Mouse (Mus musculus) heart, embryonic 13.5 days (tissue): Measurements from ENCODE around the gene Fut9. TPM values are rescaled to one million over a fixed set of nuclear protein-coding genes. Genes with fewer than 3 reads are reported as not detected.

Experiments used
- ATAC-seq: fragments of 200-750 bp; cut with Nextera tagmentation; 2 replicates; pipeline ENCODE4 v1.8.0; 2017; ENCODE audit warnings: moderate TSS enrichment; ENCODE audit not compliant: insufficient number of reproducible peaks, low FRiP score, low TSS enrichment; ENCODE audit errors: extremely low read depth
- H3K27ac ChIP-seq: fragments of 300-500 bp; sonication (generic); replicated peaks from 2 replicates; pipeline ENCODE4 v1.5.1; 2015; ENCODE audit warnings: moderate library complexity, mild to moderate bottlenecking, inconsistent platforms
- H3K27me3 ChIP-seq: fragments of 300-500 bp; sonication (generic); replicated peaks from 2 replicates; pipeline ENCODE4 v1.6.1; 2015; ENCODE audit warnings: mild to moderate bottlenecking, inconsistent platforms
- H3K36me3 ChIP-seq: fragments of 300-500 bp; sonication (generic); 2 replicates; pipeline ENCODE4 v1.6.1; 2015; ENCODE audit warnings: mild to moderate bottlenecking, inconsistent platforms
- H3K4me1 ChIP-seq: fragments of 300-500 bp; sonication (generic); 2 replicates; pipeline ENCODE4 v1.6.1; 2015; ENCODE audit warnings: inconsistent platforms
- H3K4me2 ChIP-seq: fragments of 300-500 bp; sonication (generic); 2 replicates; pipeline ENCODE4 v1.6.1; 2015; ENCODE audit warnings: inconsistent platforms, mild to moderate bottlenecking, moderate library complexity
- H3K4me3 ChIP-seq: fragments of 300-500 bp; sonication (generic); 2 replicates; pipeline ENCODE4 v1.5.1; 2015; ENCODE audit warnings: moderate library complexity, mild to moderate bottlenecking, inconsistent platforms
- H3K9ac ChIP-seq: fragments of 300-500 bp; sonication (generic); 2 replicates; pipeline ENCODE4 v1.6.1; 2015; ENCODE audit warnings: inconsistent platforms, mild to moderate bottlenecking, moderate library complexity
- H3K9me3 ChIP-seq: fragments of 300-500 bp; sonication (generic); 2 replicates; pipeline ENCODE4 v1.6.1; 2016; ENCODE audit warnings: inconsistent platforms
- WGBS: fragments of 180-500 bp; shearing (Covaris S2); methylation state at CpG from one replicate; pipeline ENCODE4 v1.1.7; 2015; ENCODE audit warnings: mixed read lengths; 5-methylcytosine and 5-hydroxymethylcytosine counted together
- polyA plus RNA-seq: library from polyadenylated mRNA; unstranded; fragments of >200 nt; fragmentation: Nextera tagmentation; extraction: Ambion mirVana; gene quantifications from 2 replicates; pipeline ENCODE4 v1.2.1, GENCODE M21; 2015

Fut9 gene
- polyA plus RNA-seq, 1 experiment from 2014 or later, result 0.05 TPM

DNA sequence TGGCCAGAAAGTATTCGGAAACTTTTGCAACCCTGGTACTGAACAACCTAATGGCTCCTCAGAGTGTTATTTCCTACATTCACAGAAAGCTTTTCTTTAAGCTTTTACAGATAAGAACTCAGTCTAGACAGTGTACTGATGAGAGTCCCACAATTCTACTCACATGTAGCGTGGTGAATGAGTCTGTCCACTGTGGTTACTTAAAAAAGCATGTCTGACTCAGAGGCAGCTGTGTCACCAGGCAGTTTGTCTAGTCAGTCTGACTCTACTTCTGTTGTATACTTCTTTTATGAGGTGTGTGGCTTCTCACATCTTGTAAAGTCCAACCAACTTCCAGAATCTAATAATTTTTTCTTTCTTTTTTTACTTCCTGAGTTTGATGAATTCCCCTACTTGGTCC lies 154.5 kb downstream of the Fut9 start:
- Histone ChIP-seq H3K9ac (no peak overlapping the region), H3K4me1 (no peaks in the 10 kb centered on the region), H3K9me3 (no peaks in the 10 kb centered on the region), H3K27ac (no peak overlapping the region), H3K27me3 (no peaks in the 10 kb centered on the region), H3K4me2 (no peak overlapping the region), H3K4me3 (no peak overlapping the region), H3K36me3 (no peaks in the 10 kb centered on the region)
- WGBS, result 61% methylated on average over 2 of the region's 2 CpGs
- ATAC-seq, result no peak

DNA sequence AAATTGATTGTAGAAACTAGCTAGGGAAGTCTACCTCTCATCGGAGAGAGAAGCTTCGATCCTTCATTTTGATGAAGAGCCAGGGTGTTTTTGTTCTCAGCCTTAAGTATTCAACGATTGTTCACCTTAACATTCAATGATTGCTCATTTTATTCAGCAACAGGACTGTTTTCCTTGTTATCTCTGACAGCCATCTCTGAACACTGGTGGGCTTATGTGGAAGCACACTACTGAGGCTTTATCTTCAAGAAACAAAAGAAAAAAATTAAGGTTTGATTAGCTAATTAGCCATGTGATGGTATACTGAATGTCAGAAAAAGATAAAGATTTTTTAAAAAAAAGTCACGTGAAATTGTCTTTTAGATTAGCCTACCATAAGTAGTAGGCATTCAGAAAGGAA lies 158.1 kb downstream of the Fut9 start:
- Histone ChIP-seq H3K36me3 (no peaks in the 10 kb centered on the region), H3K4me2 (no peak overlapping the region), H3K4me1 (no peaks in the 10 kb centered on the region), H3K27me3 (no peaks in the 10 kb centered on the region), H3K9ac (no peak overlapping the region), H3K27ac (no peak overlapping the region), H3K4me3 (no peak overlapping the region), H3K9me3 (no peaks in the 10 kb centered on the region)
- ATAC-seq, result no peak
- 82% methylated on average over 4 of the region's 4 CpGs for WGBS

DNA sequence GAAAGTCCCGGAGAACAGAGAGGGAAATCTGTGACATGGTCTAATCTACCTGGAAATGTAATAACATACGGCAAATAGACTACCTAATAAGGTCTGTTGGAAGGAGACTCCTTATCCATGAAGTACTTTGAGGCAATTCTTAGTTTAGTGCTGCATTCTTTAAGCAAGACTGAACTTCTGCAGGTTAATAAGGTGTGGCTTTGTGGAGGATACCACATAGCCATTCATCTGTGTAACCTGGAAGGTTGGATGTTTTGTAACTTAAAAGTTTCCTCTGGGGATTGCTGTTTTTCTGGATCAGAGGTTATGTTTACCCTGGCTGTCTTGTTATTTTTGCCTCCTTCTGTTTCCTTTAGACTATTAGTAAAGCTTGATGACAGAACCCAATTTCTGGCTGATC lies 166.8 kb downstream of the Fut9 start:
- H3K4me3 ChIP-seq, result no peak overlapping the region
- no peak for ATAC-seq
- H3K9me3 ChIP-seq, result no peaks in the 10 kb centered on the region
- no peak overlapping the region for H3K27ac ChIP-seq
- WGBS, result 69% methylated on average over 2 of the region's 2 CpGs
- H3K9ac ChIP-seq, result no peak overlapping the region
- H3K27me3 ChIP-seq, result no peaks in the 10 kb centered on the region
- no peaks in the 10 kb centered on the region for H3K36me3 ChIP-seq
- H3K4me1 ChIP-seq, result no peaks in the 10 kb centered on the region
- H3K4me2 ChIP-seq, result no peak overlapping the region

DNA sequence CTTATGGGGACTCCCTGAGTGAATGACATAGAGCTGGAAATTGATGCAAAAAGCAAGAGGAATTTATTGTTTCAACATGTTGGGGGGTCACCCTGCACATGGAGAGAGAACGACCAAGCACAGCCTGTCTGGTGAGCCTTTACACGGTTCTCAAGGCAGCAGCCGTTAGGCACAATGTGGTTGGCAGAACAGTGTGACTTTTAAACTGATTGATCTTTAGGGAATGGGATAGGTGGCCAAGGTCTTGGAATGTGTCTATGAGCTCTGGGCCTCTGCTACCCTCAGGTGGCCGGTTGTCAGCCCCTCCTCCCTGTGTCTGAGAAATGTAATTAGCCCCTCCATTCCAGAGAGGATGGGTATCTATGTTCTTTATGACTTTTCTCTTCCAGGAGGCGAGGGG lies 171.9 kb downstream of the Fut9 start:
- 67% methylated on average over 5 of the region's 5 CpGs for WGBS
- Histone ChIP-seq H3K36me3 (no peaks in the 10 kb centered on the region), H3K9ac (no peak overlapping the region)

DNA sequence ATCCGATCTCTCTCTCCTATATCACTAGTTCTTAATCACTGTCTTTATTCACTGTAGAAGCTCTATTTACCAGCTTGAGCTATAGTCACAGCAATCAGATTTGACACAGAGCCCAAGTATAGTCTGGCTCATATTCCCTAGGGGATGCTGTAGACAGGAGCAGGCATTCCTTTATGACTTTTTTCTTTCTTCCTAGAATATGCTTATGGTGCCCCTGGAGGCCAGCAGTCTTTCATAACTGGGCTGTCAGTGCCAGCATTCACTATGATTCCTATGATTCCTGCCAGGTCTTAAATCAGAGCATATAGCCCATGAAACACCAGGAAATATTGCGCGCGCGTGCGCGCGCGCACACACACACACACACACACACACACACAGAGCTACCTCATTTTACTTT lies 172.6 kb downstream of the Fut9 start:
- Histone ChIP-seq H3K27me3 (no peaks in the 10 kb centered on the region), H3K4me3 (no peak overlapping the region), H3K9ac (no peak overlapping the region), H3K4me1 (no peaks in the 10 kb centered on the region), H3K27ac (no peak overlapping the region), H3K4me2 (no peak overlapping the region), H3K9me3 (no peaks in the 10 kb centered on the region), H3K36me3 (no peaks in the 10 kb centered on the region)
- whole genome bisulfite sequencing, result 94% methylated on average over 9 of the region's 9 CpGs
- no peak for ATAC-seq

More for the DNA sequence above, 171.9 kb downstream of the Fut9 start:
- no peaks in the 10 kb centered on the region for H3K9me3 ChIP-seq
- ATAC-seq, result no peak
- no peak overlapping the region for H3K27ac ChIP-seq
- no peaks in the 10 kb centered on the region for H3K27me3 ChIP-seq
- H3K4me2 ChIP-seq, result no peak overlapping the region
- H3K4me1 ChIP-seq, result no peaks in the 10 kb centered on the region
- no peak overlapping the region for H3K4me3 ChIP-seq

DNA sequence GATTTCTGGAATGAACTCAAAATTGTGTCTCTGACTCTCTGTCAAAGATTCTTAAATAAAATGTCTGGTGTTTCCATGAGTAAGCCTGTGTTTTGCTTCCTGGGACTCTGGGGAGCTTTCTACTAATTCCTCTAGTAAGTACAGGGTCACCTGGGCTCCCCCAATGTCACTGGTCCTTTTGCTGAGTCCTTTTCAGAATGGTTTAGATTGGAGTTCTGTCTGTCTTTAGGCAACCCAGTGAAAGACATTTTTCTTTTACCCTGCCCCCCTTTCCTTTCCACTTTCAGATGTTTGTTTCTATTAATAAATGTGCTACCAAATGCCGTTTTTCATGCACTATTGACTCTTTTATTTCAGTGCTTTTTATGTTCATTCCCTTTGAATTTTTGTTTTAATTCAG lies 173.0 kb downstream of the Fut9 start:
- H3K27me3 ChIP-seq, result no peaks in the 10 kb centered on the region
- no peak overlapping the region for H3K4me2 ChIP-seq
- WGBS, result 49% methylated on average over 1 of the region's 1 CpGs
- H3K4me1 ChIP-seq, result no peaks in the 10 kb centered on the region
- no peak overlapping the region for H3K4me3 ChIP-seq
- ATAC-seq, result no peak
- no peaks in the 10 kb centered on the region for H3K36me3 ChIP-seq
- no peak overlapping the region for H3K9ac ChIP-seq
- no peak overlapping the region for H3K27ac ChIP-seq
- no peaks in the 10 kb centered on the region for H3K9me3 ChIP-seq

DNA sequence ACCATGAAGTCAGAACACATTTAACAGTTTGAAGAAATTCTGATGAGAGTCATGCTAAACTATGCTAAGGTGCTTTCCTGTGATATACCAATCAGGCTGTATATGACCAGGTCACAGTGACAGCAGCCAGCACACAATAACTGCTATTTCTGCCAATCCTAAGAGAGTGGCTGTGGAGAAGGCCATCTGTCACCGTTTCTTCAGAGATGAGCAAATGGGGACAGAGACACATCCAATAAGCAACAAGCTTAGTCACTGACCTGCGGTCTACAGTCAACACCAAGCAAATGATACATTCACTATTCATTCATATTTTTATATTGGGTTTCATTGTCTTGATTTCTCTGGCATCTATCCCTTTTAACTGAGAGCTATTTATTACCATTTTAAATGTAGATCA lies 176.9 kb downstream of the Fut9 start:
- WGBS, result 84% methylated on average over 2 of the region's 2 CpGs
- H3K36me3 ChIP-seq, result no peaks in the 10 kb centered on the region
- no peak for ATAC-seq
- H3K27me3 ChIP-seq, result no peaks in the 10 kb centered on the region
- H3K27ac ChIP-seq, result no peak overlapping the region
- H3K9ac ChIP-seq, result no peak overlapping the region
- H3K4me1 ChIP-seq, result no peaks in the 10 kb centered on the region
- no peaks in the 10 kb centered on the region for H3K9me3 ChIP-seq
- no peak overlapping the region for H3K4me2 ChIP-seq
- H3K4me3 ChIP-seq, result no peak overlapping the region

DNA sequence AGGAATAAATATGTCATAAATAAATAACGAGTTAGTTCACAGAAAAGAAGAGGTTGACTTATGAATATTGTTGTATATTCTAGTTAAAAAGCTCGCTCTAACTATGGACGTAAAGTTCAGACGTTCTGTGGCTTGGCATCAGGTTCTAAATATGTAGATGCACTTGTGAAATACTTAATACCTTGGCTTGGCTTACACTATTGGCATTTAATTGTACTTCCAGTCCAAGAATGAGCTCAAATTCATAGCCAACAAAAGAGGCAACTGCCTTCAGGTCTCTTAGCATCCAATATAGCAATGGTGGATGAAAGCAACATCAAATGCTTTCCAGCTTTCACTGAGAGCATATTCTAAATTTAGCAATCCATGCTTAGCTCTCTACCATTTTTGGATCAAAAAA lies 182.7 kb downstream of the Fut9 start:
- WGBS, result 73% methylated on average over 4 of the region's 4 CpGs
- H3K27me3 ChIP-seq, result no peaks in the 10 kb centered on the region
- ATAC-seq, result no peak
- no peaks in the 10 kb centered on the region for H3K9me3 ChIP-seq
- H3K4me3 ChIP-seq, result no peak overlapping the region
- no peak overlapping the region for H3K9ac ChIP-seq
- H3K27ac ChIP-seq, result no peak overlapping the region
- H3K4me2 ChIP-seq, result no peak overlapping the region
- no peaks in the 10 kb centered on the region for H3K36me3 ChIP-seq
- H3K4me1 ChIP-seq, result no peaks in the 10 kb centered on the region

DNA sequence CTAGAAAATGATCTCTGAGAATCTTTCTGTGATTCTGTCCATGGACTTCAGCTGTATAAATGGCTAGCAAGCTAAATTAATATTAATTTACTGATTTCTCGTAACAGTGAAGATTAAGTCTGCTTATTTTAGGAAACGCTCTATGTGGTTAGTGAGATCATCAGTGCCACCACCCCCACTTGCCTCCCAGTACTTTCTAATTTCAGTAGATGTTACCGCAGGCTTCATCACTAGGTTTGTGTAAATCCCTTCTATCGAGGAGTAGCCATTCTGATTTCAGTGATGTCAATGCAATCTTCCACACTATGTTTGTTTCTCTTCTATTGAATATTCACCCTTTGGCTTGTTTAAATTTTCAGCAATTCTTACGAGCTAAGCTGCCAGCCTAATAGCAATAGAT lies 186.6 kb downstream of the Fut9 start:
- Histone ChIP-seq H3K4me2 (no peak overlapping the region), H3K36me3 (no peaks in the 10 kb centered on the region), H3K27ac (no peak overlapping the region), H3K4me3 (no peak overlapping the region), H3K4me1 (no peaks in the 10 kb centered on the region), H3K27me3 (no peaks in the 10 kb centered on the region), H3K9me3 (no peaks in the 10 kb centered on the region), H3K9ac (no peak overlapping the region)
- WGBS, result 81% methylated on average over 5 of the region's 5 CpGs
- no peak for ATAC-seq

DNA sequence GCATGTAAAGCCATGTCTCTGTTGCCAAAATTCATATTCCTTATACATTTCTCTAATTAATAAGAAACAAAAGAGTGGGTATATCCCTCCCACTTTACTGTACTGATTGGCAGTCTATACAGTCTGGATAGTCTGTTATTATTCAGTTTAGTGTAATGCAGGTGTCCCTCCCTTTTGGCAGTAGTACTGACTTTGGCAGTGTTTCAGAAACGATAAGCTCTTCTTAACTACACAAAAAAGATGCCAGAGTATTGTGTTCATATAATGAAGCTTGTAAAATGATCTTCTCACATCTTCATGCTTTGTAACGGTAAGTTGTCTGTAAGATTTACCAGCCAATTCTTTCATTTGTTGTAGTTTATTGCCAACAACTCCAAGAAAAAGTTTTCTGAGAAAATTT lies 189.6 kb downstream of the Fut9 start:
- Histone ChIP-seq H3K9me3 (no peaks in the 10 kb centered on the region), H3K27ac (no peak overlapping the region), H3K4me3 (no peak overlapping the region), H3K36me3 (no peaks in the 10 kb centered on the region), H3K4me1 (no peaks in the 10 kb centered on the region), H3K4me2 (no peak overlapping the region), H3K9ac (no peak overlapping the region), H3K27me3 (no peaks in the 10 kb centered on the region)
- ATAC-seq, result no peak
- WGBS, result 59% methylated on average over 2 of the region's 2 CpGs

DNA sequence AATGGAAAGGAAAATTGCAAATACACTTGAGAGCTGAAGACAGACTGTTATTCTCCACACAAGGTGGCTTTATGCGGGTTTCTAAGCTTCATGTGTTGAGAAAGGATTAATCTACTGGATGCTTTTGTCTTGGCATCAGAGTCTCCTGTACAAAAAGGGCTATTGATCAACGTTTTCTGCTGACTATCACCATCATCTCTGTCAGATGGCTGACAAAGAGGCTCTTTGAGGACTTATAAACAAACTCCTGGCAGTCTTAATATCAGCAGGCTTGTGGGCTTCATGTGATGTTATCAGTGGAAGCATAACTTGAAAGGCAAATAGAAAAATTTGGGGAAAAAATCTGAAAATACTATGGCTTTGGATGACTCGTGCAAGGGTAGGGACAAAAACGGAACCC lies 206.8 kb downstream of the Fut9 start:
- WGBS, result 58% methylated on average over 4 of the region's 4 CpGs
- Histone ChIP-seq H3K4me3 (no peak overlapping the region), H3K4me1 (no peaks in the 10 kb centered on the region), H3K4me2 (no peak overlapping the region), H3K9ac (no peak overlapping the region), H3K9me3 (no peaks in the 10 kb centered on the region), H3K27ac (no peak overlapping the region), H3K27me3 (no peaks in the 10 kb centered on the region), H3K36me3 (no peaks in the 10 kb centered on the region)
- ATAC-seq, result no peak
